Mouse (Mus musculus) E14TG2a.4 (cell line): Measurements from ENCODE around the gene A630023A22Rik.

Source experiments
- H3K27me3 ChIP-seq: 2 replicates; pipeline ENCODE4 v1.6.1; 2014; ENCODE audit warnings: low read length, control low read depth; ENCODE audit not compliant: insufficient read depth
- H3K36me3 ChIP-seq: 2 replicates; pipeline ENCODE4 v1.6.1; 2014; ENCODE audit warnings: low read length, control low read depth; ENCODE audit not compliant: insufficient read depth
- H3K4me1 ChIP-seq: replicated peaks from 2 replicates; pipeline ENCODE4 v1.6.1; 2014; ENCODE audit warnings: low read depth, low read length, control low read depth
- H3K4me3 ChIP-seq: replicated peaks from 2 replicates; pipeline ENCODE4 v1.5.1; 2014; ENCODE audit warnings: mild to moderate bottlenecking, low read length
- H3K9me3 ChIP-seq: 2 replicates; pipeline ENCODE4 v1.6.1; 2014; ENCODE audit warnings: low read length, control low read depth
- CTCF ChIP-seq: conservative IDR thresholded peaks from 2 replicates; pipeline ENCODE4 v1.5.1; 2014; ENCODE audit warnings: low read length
- NANOG ChIP-seq: IDR thresholded peaks from 2 replicates; pipeline ENCODE4 v1.6.1; 2014; ENCODE audit warnings: borderline replicate concordance, low read length, mixed read lengths
- POU5F1 ChIP-seq: IDR thresholded peaks from 2 replicates; pipeline ENCODE4 v1.6.1; 2014; ENCODE audit warnings: low read length, borderline replicate concordance

The A630023A22Rik gene

GRCm38 (mm10) chr14:34102601-34103000 is at the start of gene A630023A22Rik:
A630023A22Rik (minus strand) TSS chr14:34102754.
- TF ChIP-seq POU5F1, result no peak
- no peak for TF ChIP-seq CTCF
- no peak for TF ChIP-seq NANOG
- Histone ChIP-seq H3K4me1 (no peaks in the 10 kb centered on the region), H3K36me3 (no peaks in the 10 kb centered on the region), H3K4me3 (no peak within 1 kb of the TSS), H3K9me3 (no peaks in the 10 kb centered on the region), H3K27me3 (no peaks in the 10 kb centered on the region)

- H3K9me3 ChIP-seq, result no peaks in the 10 kb centered on the region
- peaks cover 25% of the 10 kb centered on the region for H3K27me3 ChIP-seq
- no peaks in the 10 kb centered on the region for H3K36me3 ChIP-seq
- peaks cover 15% of the 10 kb centered on the region for H3K4me1 ChIP-seq
- peak within 1 kb of the TSS; percentile 65 for H3K4me3 ChIP-seq
- no peak for TF ChIP-seq POU5F1
Measured at GRCm38 (mm10) chr14:34152342-34152741, 49.8 kb upstream of the A630023A22Rik start, which contains the start of gene Npy4r. Npy4r (minus strand) TSS chr14:34152489.

- H3K4me3 ChIP-seq, result no peak overlapping the region
- no peaks in the 10 kb centered on the region for H3K4me1 ChIP-seq
- no peaks in the 10 kb centered on the region for H3K9me3 ChIP-seq
- TF ChIP-seq NANOG, result no peak
- no peak for TF ChIP-seq CTCF
- no peak for TF ChIP-seq POU5F1
- H3K36me3 ChIP-seq, result no peaks in the 10 kb centered on the region
- no peaks in the 10 kb centered on the region for H3K27me3 ChIP-seq
Measured at GRCm38 (mm10) chr14:34142915-34143314, 40.4 kb upstream of the A630023A22Rik start.

- no peaks in the 10 kb centered on the region for H3K27me3 ChIP-seq
- no peaks in the 10 kb centered on the region for H3K9me3 ChIP-seq
- H3K4me1 ChIP-seq, result no peaks in the 10 kb centered on the region
- no peak for TF ChIP-seq CTCF
- no peak for TF ChIP-seq POU5F1
- no peak for TF ChIP-seq NANOG
- no peaks in the 10 kb centered on the region for H3K36me3 ChIP-seq
- no peak overlapping the region for H3K4me3 ChIP-seq
Measured at GRCm38 (mm10) chr14:34142316-34142715, 39.8 kb upstream of the A630023A22Rik start.

GRCm38 (mm10) chr14:34139671-34140664 is 37.4 kb upstream of the A630023A22Rik start:
- TF ChIP-seq NANOG, result no peak
- TF ChIP-seq POU5F1, result no peak
- TF ChIP-seq CTCF, result no peak
- no peaks in the 10 kb centered on the region for H3K4me1 ChIP-seq
- H3K4me3 ChIP-seq, result no peak overlapping the region
- no peaks in the 10 kb centered on the region for H3K36me3 ChIP-seq
- no peaks in the 10 kb centered on the region for H3K27me3 ChIP-seq
- no peaks in the 10 kb centered on the region for H3K9me3 ChIP-seq

GRCm38 (mm10) chr14:34135391-34135790 is 32.8 kb upstream of the A630023A22Rik start:
- Histone ChIP-seq H3K4me1 (no peaks in the 10 kb centered on the region), H3K9me3 (no peaks in the 10 kb centered on the region), H3K27me3 (no peaks in the 10 kb centered on the region), H3K4me3 (no peak overlapping the region), H3K36me3 (no peaks in the 10 kb centered on the region)
- TF ChIP-seq NANOG (no peak), POU5F1 (no peak), CTCF (no peak)

- Histone ChIP-seq H3K27me3 (no peaks in the 10 kb centered on the region), H3K36me3 (no peaks in the 10 kb centered on the region), H3K9me3 (no peaks in the 10 kb centered on the region), H3K4me3 (no peak overlapping the region), H3K4me1 (no peaks in the 10 kb centered on the region)
- TF ChIP-seq NANOG (no peak), POU5F1 (no peak), CTCF (no peak)
Measured at GRCm38 (mm10) chr14:34131216-34131615, 28.7 kb upstream of the A630023A22Rik start.

- Histone ChIP-seq H3K9me3 (no peaks in the 10 kb centered on the region), H3K36me3 (no peaks in the 10 kb centered on the region), H3K4me1 (no peaks in the 10 kb centered on the region), H3K27me3 (no peaks in the 10 kb centered on the region), H3K4me3 (no peak overlapping the region)
- TF ChIP-seq NANOG (no peak), CTCF (no peak), POU5F1 (no peak)
Measured at GRCm38 (mm10) chr14:34121691-34122090, 19.1 kb upstream of the A630023A22Rik start.

GRCm38 (mm10) chr14:34120923-34121351 is 18.4 kb upstream of the A630023A22Rik start:
- Histone ChIP-seq H3K4me1 (no peaks in the 10 kb centered on the region), H3K36me3 (no peaks in the 10 kb centered on the region), H3K9me3 (no peaks in the 10 kb centered on the region), H3K27me3 (no peaks in the 10 kb centered on the region), H3K4me3 (no peak overlapping the region)
- no peak for TF ChIP-seq NANOG
